Mouse (Mus musculus): ENCODE measurements around the gene Psmd9. TPM values are rescaled to one million over a fixed set of nuclear protein-coding genes. Genes with fewer than 3 reads are reported as not detected.

Psmd9 gene
- polyA plus RNA-seq, 1 experiment from 2014 or later, result 92.0 TPM

GRCm38 (mm10) chr5:123288079-123288478 lies 118.9 kb downstream of the Psmd9 start:
- H3K4me3 ChIP-seq, result no peak overlapping the region
- H3K9me3 ChIP-seq (replicated peaks), result no peaks in the 10 kb centered on the region
- no peaks in the 10 kb centered on the region for H3K36me3 ChIP-seq
- WGBS, result 89% methylated on average over 5 of the region's 5 CpGs
- H3K4me1 ChIP-seq, result 0 out of 2 replicates have a peak, but pooled peaks cover 3% of the 10 kb centered on the region
- DNase-seq (ENCODE audit: low spot score), result no peak
- no peak overlapping the region for H3K27ac ChIP-seq
- H3K27me3 ChIP-seq (ENCODE audit: low read depth, poor library complexity, severe bottlenecking), result no peaks in the 10 kb centered on the region

DNA sequence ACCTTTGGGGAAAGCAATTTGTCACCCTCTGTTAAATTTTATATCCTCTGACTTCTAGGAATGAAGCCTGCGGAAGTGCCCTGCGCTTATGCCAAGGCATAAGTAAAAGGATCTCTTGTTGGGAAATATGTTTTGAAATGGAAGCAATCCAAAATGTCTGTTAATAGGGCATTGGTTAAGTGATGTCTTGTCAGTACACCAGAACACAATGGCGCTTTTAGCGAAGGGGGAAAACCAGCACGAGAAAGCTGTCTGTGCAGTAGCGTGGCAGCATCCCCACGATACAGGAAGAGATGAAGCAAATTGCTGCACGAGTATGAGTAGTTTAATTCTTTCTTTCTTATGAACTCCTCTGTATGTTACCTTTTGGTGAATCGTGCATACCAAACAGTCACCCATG lies 125.4 kb downstream of the Psmd9 start:
- no peak for DNase-seq (ENCODE audit: low spot score)
- Histone ChIP-seq H3K4me1 (peaks cover 7% of the 10 kb centered on the region; the same call in 1 of the 2 replicates), H3K36me3 (no peaks in the 10 kb centered on the region), H3K4me3 (no peak overlapping the region), H3K27me3 (ENCODE audit: low read depth, poor library complexity, severe bottlenecking) (peaks cover 10% of the 10 kb centered on the region; the same call in 1 of the 2 replicates), H3K9me3 (replicated peaks) (no peaks in the 10 kb centered on the region), H3K27ac (no peak overlapping the region)
- WGBS, result 93% methylated on average over 9 of the region's 9 CpGs

- no peak overlapping the region for H3K4me3 ChIP-seq
- no peak for DNase-seq (ENCODE audit: low spot score)
- no peaks in the 10 kb centered on the region for H3K36me3 ChIP-seq
- WGBS, result 67% methylated on average over 12 of the region's 12 CpGs
- H3K27me3 ChIP-seq (ENCODE audit: low read depth, poor library complexity, severe bottlenecking), result peaks cover 10% of the 10 kb centered on the region; the same call in 1 of the 2 replicates
- no peaks in the 10 kb centered on the region for H3K9me3 ChIP-seq (replicated peaks)
- H3K27ac ChIP-seq, result no peak overlapping the region
- peaks cover 16% of the 10 kb centered on the region for H3K4me1 ChIP-seq
These were observed 127.1 kb downstream of the Psmd9 start for GRCm38 (mm10) chr5:123296224-123296806.

GRCm38 (mm10) chr5:123296972-123297754 lies 128.0 kb downstream of the Psmd9 start:
- H3K27ac ChIP-seq, result no peak overlapping the region
- no peaks in the 10 kb centered on the region for H3K36me3 ChIP-seq
- H3K27me3 ChIP-seq (ENCODE audit: low read depth, poor library complexity, severe bottlenecking), result peaks cover 10% of the 10 kb centered on the region; the same call in 1 of the 2 replicates
- no peak overlapping the region for H3K4me3 ChIP-seq
- WGBS, result 57% methylated on average over 23 of the region's 23 CpGs
- DNase-seq (ENCODE audit: low spot score), result no peak
- no peaks in the 10 kb centered on the region for H3K9me3 ChIP-seq (replicated peaks)
- peaks cover 20% of the 10 kb centered on the region for H3K4me1 ChIP-seq

GRCm38 (mm10) chr5:123297830-123298229 lies 128.6 kb downstream of the Psmd9 start:
- WGBS, result 85% methylated on average over 7 of the region's 7 CpGs

GRCm38 (mm10) chr5:123298526-123298925 lies 129.3 kb downstream of the Psmd9 start:
- H3K4me1 ChIP-seq, result peaks cover 22% of the 10 kb centered on the region
- 90% methylated on average over 6 of the region's 6 CpGs for WGBS
- DNase-seq (ENCODE audit: low spot score), result no peak
- no peak overlapping the region for H3K4me3 ChIP-seq
- no peak overlapping the region for H3K27ac ChIP-seq
- H3K9me3 ChIP-seq (replicated peaks), result no peaks in the 10 kb centered on the region
- H3K27me3 ChIP-seq (ENCODE audit: low read depth, poor library complexity, severe bottlenecking), result peaks cover 10% of the 10 kb centered on the region; the same call in 1 of the 2 replicates
- H3K36me3 ChIP-seq, result no peaks in the 10 kb centered on the region

More at GRCm38 (mm10) chr5:123297830-123298229, 128.6 kb downstream of the Psmd9 start:
- Histone ChIP-seq H3K4me3 (no peak overlapping the region), H3K36me3 (no peaks in the 10 kb centered on the region), H3K27ac (no peak overlapping the region), H3K9me3 (replicated peaks) (no peaks in the 10 kb centered on the region), H3K4me1 (peaks cover 22% of the 10 kb centered on the region), H3K27me3 (ENCODE audit: low read depth, poor library complexity, severe bottlenecking) (peaks cover 10% of the 10 kb centered on the region; the same call in 1 of the 2 replicates)
- no peak for DNase-seq (ENCODE audit: low spot score)

Other genes starting within 250 kb of the Psmd9 start
- gene Kdm2b, start 179.6 kb upstream of the Psmd9 start, polyA plus RNA-seq (2016; fragmentation: Nextera tagmentation; extraction: Ambion mirVana), result 108 and 115 TPM in 2 replicates
- gene Orai1, start 154.3 kb upstream of the Psmd9 start, polyA plus RNA-seq (2016; fragmentation: Nextera tagmentation; extraction: Ambion mirVana), result 10.2 and 11.5 TPM in 2 replicates
- gene Morn3, start 122.4 kb upstream of the Psmd9 start, polyA plus RNA-seq (2016; fragmentation: Nextera tagmentation; extraction: Ambion mirVana), result not detected in 2 replicates
- 9.7 and 12.4 TPM in 2 replicates for gene Tmem120b, start 101.0 kb upstream of the Psmd9 start, polyA plus RNA-seq (2016; fragmentation: Nextera tagmentation; extraction: Ambion mirVana)
- gene Rhof, start 36.7 kb upstream of the Psmd9 start, polyA plus RNA-seq (2016; fragmentation: Nextera tagmentation; extraction: Ambion mirVana), result 1.8 and 2.0 TPM in 2 replicates
- gene Setd1b, start 27.2 kb upstream of the Psmd9 start, polyA plus RNA-seq (2016; fragmentation: Nextera tagmentation; extraction: Ambion mirVana), result 9.4 and 10.6 TPM in 2 replicates
- not detected in 2 replicates for gene Hpd, start 13.3 kb downstream of the Psmd9 start, polyA plus RNA-seq (2016; fragmentation: Nextera tagmentation; extraction: Ambion mirVana)
- 0.16 and 0.20 TPM in 2 replicates for gene Wdr66, start 82.7 kb downstream of the Psmd9 start, polyA plus RNA-seq (2016; fragmentation: Nextera tagmentation; extraction: Ambion mirVana)
- gene Bcl7a, start 174.4 kb downstream of the Psmd9 start, polyA plus RNA-seq (2016; fragmentation: Nextera tagmentation; extraction: Ambion mirVana), result 35.8 and 38.8 TPM in 2 replicates
- 21.1 and 22.1 TPM in 2 replicates for gene Mlxip, start 225.4 kb downstream of the Psmd9 start, polyA plus RNA-seq (2016; fragmentation: Nextera tagmentation; extraction: Ambion mirVana)

All from limb, embryonic 10.5 days (tissue).